Mouse (Mus musculus): Measurements from ENCODE around the gene Xrcc1. TPM values are rescaled to one million over a fixed set of nuclear protein-coding genes. Genes with fewer than 3 reads are reported as not detected.
A peak's percentile ranks its signal among the peaks of the same experiment; 100 is the strongest.
"Not testable (repeated sequence)": the region's sequence is repeated elsewhere in the genome, so short reads cannot be mapped to it uniquely, and the experiment has no call there.

Xrcc1 gene
- total RNA-seq, 4 experiments from 2014 or later = 19.7 to 30.8 (median 27.1) TPM

- DNase-seq (ENCODE audit: low spot score) = peak; percentile 95
Observed at GRCm38 (mm10) chr7:24600941-24601597, 55.0 kb downstream of the Xrcc1 start.

DNA sequence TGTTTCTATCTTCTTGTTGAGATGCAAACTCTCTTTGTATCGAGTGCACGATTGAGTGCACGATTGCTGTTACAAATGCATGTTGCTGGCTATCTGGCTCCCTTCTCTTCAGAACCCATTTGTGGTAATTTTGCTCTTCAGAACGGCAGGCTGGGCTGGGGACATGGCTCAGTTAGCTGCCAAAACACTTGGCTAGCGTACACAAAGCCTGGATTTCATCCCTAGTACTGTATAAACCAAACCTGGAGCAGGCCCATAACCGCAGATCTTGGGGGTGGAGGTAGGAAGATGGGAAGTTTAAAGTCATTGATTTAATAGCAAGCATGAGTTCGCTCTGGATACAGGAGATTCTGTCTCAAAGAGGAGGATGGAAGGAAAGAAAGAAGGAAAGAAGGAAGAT, 59.5 kb downstream of the Xrcc1 start:
- no peak for DNase-seq (ENCODE audit: low spot score)

GRCm38 (mm10) chr7:24606046-24606445, 60.0 kb downstream of the Xrcc1 start:
- no peak for DNase-seq (ENCODE audit: low spot score)

GRCm38 (mm10) chr7:24608017-24608416, 61.9 kb downstream of the Xrcc1 start:
- peak; percentile 76 for DNase-seq (ENCODE audit: low spot score)

GRCm38 (mm10) chr7:24608561-24608960, 62.5 kb downstream of the Xrcc1 start:
- DNase-seq (ENCODE audit: low spot score) = no peak

GRCm38 (mm10) chr7:24610144-24610878, 64.2 kb downstream of the Xrcc1 start, which contains the start of gene Phldb3:
TSS of gene Phldb3 (plus strand) at chr7:24610763.
- DNase-seq (ENCODE audit: low spot score) = no peak

- DNase-seq (ENCODE audit: low spot score) = peak; percentile 89
Observed at GRCm38 (mm10) chr7:24610879-24611494, 64.9 kb downstream of the Xrcc1 start.

GRCm38 (mm10) chr7:24611709-24612108, 65.6 kb downstream of the Xrcc1 start:
- no peak for DNase-seq (ENCODE audit: low spot score)

DNA sequence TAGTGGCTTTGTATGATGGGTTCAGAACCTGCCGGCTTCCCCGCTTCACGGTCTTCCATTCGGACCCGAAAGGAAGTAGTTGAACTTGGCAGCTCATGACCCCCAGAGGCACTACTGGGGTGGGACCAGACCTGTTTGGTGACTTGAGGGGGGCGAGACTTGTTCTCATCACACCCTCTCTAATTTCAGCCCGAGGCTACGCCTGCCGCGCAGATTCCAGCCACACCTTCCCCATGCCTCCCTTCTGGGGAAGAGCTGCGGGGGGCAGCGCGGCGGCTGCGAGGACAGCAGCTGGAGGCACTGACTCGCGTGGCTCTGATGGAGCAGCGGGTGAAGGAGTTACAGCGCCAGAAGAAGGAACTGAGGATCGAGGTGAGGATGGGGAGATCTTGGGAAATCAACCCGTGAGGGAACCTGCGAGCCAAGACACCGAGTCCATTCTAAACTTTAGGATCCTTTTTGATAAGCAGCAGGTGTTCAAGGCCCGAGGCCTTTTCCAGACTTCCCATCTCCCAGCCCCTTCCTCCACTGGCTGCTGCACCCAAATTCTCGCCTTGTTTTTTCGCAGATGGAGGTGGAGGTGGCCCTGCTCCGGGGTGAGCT, 66.3 kb downstream of the Xrcc1 start:
- DNase-seq (ENCODE audit: low spot score) = no peak

DNA sequence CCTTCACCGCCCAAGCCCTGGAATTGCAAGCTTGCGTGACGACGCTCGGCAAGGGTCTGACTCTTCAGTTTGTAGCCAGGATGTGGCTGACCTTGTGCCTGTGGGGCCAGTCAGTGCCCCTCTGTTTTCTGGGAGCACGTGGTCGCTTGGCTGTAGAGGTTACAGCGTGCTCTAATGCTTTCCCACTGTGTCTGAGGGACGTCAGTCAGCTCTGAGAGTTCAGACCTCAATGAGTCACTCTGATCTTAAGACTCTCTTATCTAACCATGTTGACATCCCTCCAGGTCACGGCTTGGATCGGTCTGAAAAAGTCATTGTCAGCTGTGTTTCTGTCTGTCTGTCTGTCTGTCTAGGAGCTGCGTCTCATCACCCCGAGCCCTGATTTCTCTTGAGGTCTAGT, 68.7 kb downstream of the Xrcc1 start:
- DNase-seq (ENCODE audit: low spot score) = no peak

DNA sequence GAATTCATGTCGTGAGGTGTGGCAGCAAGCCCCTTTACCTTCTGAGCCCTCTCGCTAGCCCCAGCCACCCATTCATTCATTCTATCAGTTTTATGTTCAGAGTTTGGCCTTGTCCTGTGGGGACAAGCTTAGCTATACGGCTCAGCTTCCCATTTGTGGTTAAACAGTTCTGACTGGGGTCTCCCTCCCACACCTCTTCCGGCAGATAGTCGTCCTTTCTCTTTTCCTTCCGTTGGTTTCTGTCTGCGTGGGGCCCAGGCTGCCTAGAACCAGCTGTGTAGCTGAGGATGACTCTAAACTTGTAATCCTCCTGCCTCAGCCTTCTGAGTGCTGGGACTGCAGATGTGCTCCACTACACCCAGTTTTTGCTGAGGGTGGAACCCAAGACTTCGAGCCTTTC, 71.7 kb downstream of the Xrcc1 start:
- no peak for DNase-seq (ENCODE audit: low spot score)

DNA sequence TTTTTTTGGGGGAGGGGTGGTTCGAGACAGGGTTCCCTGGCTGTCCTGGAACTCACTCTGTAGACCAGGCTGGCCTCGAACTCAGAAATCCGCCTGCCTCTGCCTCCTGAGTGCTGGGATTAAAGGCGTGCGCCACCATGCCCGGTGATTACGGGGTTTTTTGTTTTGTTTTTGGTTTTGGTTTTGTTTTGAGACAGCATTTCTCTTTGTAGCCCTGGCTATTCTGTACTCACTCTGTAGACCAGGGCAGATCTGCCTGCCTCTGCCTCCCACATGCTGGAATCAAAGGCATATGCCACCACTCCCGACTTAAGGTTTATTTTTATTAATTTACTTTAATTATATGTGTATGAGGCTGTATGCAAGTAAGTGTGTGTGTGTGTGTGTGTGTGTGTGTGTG, 72.3 kb downstream of the Xrcc1 start:
- not testable (repeated sequence) for DNase-seq (ENCODE audit: low spot score)

DNA sequence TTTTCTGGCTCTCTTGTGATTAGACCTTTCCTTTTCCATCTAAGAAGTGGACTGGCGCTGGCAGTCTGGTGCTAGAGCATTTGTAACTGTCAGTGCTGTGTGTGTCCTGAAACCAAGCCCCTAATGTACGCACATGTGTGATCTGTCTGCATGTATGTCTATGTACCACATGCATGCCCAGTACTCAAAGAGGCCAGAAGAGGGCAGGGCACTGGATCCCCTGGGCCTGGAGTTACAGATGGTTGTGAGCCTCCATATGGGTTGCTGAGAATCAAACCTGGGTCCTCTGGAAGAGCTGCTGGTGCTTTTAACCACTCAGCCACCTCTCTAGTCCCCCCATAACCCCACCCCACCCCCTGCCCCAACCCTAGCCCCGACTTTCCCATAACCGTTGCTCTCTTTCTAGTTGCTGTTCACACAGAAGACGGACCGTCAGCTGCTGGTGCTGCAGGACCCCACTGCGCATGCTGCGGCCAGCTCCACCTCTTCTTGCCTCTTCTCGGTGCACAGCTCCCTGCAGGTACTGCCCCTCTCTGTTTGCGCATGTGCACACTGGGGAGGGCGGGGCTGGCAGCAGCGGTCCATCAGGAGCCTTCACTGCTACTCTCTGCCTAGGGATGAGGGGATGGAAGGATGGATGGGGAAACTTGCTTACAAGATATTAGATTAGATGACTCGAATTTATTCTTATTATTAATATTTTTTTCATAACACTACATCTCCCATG, 73.7 kb downstream of the Xrcc1 start:
- DNase-seq (ENCODE audit: low spot score) = no peak

GRCm38 (mm10) chr7:24621193-24621592, 75.1 kb downstream of the Xrcc1 start:
- no peak for DNase-seq (ENCODE audit: low spot score)

GRCm38 (mm10) chr7:24622967-24623366, 76.9 kb downstream of the Xrcc1 start:
- no peak for DNase-seq (ENCODE audit: low spot score)

Other genes with a start within 250 kb of the Xrcc1 start
- gene Zfp61, start 245.1 kb upstream of the Xrcc1 start, total RNA-seq (2022) = 1 to 10 TPM; 3.0 to 5.1 (median 3.7) TPM
- 1 to 10 TPM; 1.1 to 2.8 (median 2.1) TPM for gene Zfp94, start 229.6 kb upstream of the Xrcc1 start, total RNA-seq (2022)
- gene Tescl, start 212.4 kb upstream of the Xrcc1 start, total RNA-seq (2022) = under 1 TPM in 1 of 4 experiments, not detected in 3; 0.50 TPM
- gene Lypd5, start 197.1 kb upstream of the Xrcc1 start, total RNA-seq (2022) = not detected
- 1 to 10 TPM in 1 of 4 experiments, under 1 TPM in 3; 0.44 to 1.3 (median 0.69) TPM for gene Kcnn4, start 176.0 kb upstream of the Xrcc1 start, total RNA-seq (2022)
- gene Smg9, start 146.7 kb upstream of the Xrcc1 start, total RNA-seq (2022) = 1 to 10 TPM; 5.9 to 8.3 (median 8.0) TPM
- gene Irgc1, start 94.0 kb upstream of the Xrcc1 start, total RNA-seq (2022) = under 1 TPM in 1 of 4 experiments, not detected in 3; 0.32 TPM
- gene Plaur, start 83.8 kb upstream of the Xrcc1 start, total RNA-seq (2022) = 1 to 10 TPM; 1.7 to 9.2 (median 2.6) TPM
- gene Cadm4, start 64.3 kb upstream of the Xrcc1 start, total RNA-seq (2022) = 10 to 100 TPM; 16.6 to 22.0 (median 18.7) TPM
- gene Zfp428, start 39.3 kb upstream of the Xrcc1 start, total RNA-seq (2022) = 10 to 100 TPM; 15.1 to 17.1 (median 15.6) TPM
- not detected for gene AC161166.1, start 33.8 kb upstream of the Xrcc1 start, total RNA-seq (2022)
- gene Irgq, start 15.6 kb upstream of the Xrcc1 start, total RNA-seq (2022) = 10 to 100 TPM; 16.2 to 20.0 (median 18.2) TPM
- gene Pinlyp, start 171 bp upstream of the Xrcc1 start, total RNA-seq (2022) = not detected
- gene Ethe1, start 41.3 kb downstream of the Xrcc1 start, total RNA-seq (2022) = 10 to 100 TPM; 66.1 to 75.2 (median 70.0) TPM
- gene Zfp575, start 41.4 kb downstream of the Xrcc1 start, total RNA-seq (2022) = under 1 TPM in 1 of 4 experiments, not detected in 3; 0.09 TPM
- under 1 TPM; 0.35 to 0.83 (median 0.39) TPM for gene Phldb3, start 64.5 kb downstream of the Xrcc1 start, total RNA-seq (2022)
- not detected for gene Lypd3, start 90.3 kb downstream of the Xrcc1 start, total RNA-seq (2022)
- gene Tex101, start 130.4 kb downstream of the Xrcc1 start, total RNA-seq (2022) = not detected
- gene BC049730, start 163.0 kb downstream of the Xrcc1 start, total RNA-seq (2022) = not detected
- gene Gm4763, start 180.6 kb downstream of the Xrcc1 start, total RNA-seq (2022) = not detected
- gene Cd177, start 214.0 kb downstream of the Xrcc1 start, total RNA-seq (2022) = 1 to 10 TPM in 1 of 4 experiments, not detected in 3; 1.6 TPM
- not detected for gene Ceacam10, start 230.9 kb downstream of the Xrcc1 start, total RNA-seq (2022)